Mouse (Mus musculus): ENCODE measurements around the gene Gm17571.

GRCm38 (mm10) chr9:13457774-13458173 lies 11.2 kb upstream of the Gm17571 start:
- no peak for TF ChIP-seq JUND (conservative IDR thresholded peaks at IDR 0.05; ENCODE audit: low read depth, low read length)
- no peak for TF ChIP-seq USF2 (conservative IDR thresholded peaks at IDR 0.05; ENCODE audit: low read depth, low read length)
- no peak for TF ChIP-seq POLR2A (IDR thresholded peaks at IDR 0.05; ENCODE audit: low read depth, low read length)
- no peak for TF ChIP-seq CTCF (conservative IDR thresholded peaks at IDR 0.05 in 1 of 2, IDR thresholded peaks at IDR 0.05 in 1 of 2; ENCODE audit: low read depth in 2 of 2, low read length in 2 of 2)
- TF ChIP-seq ZC3H11A (IDR thresholded peaks at IDR 0.05; ENCODE audit: low read depth, low read length) = no peak
- TF ChIP-seq ETS1 (conservative IDR thresholded peaks at IDR 0.05; ENCODE audit: low read depth, low read length) = no peak
- no peak for TF ChIP-seq RAD21 (IDR thresholded peaks at IDR 0.05; ENCODE audit: low read depth, low read length)
- no peak for TF ChIP-seq TBP (conservative IDR thresholded peaks at IDR 0.05; ENCODE audit: low read depth, low read length)
- TF ChIP-seq MAX (IDR thresholded peaks at IDR 0.05; ENCODE audit: low read length) = no peak
